Mouse (Mus musculus) kidney, postnatal 4 days (tissue): ENCODE measurements around the gene Fzd1.

Source experiments
- DNase-seq, 2 experiments: peaks; one replicate each; pipeline ENCODE4 v3.0.0; 2021; ENCODE audit warnings: mixed read lengths in 2 of 2

Gene Fzd1

DNA sequence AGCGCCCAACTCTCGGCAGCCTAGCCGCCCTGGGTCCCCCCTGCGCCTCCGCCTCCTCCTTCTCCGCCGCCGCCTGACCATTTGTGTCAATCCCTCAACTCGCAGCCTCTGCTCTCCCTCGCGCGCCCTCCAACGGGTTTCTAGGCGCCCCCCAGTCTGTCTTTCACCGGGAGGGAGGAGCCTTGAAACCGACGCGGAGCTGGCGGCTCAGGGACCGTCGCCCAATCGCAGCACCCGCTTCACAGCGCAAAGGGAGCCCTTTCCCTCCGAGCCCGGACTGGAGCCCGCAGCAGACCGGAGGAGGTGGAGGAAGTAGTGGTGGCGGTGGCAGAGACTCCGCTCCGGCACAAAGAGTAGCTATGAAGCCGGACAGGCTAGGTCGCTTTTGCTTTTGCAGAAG lies at the start of gene Fzd1:
Gene Fzd1 (minus strand): TSS at position 134 of the 400 bp plus-strand sequence.
- peak; percentile 94 to 97 for DNase-seq

DNA sequence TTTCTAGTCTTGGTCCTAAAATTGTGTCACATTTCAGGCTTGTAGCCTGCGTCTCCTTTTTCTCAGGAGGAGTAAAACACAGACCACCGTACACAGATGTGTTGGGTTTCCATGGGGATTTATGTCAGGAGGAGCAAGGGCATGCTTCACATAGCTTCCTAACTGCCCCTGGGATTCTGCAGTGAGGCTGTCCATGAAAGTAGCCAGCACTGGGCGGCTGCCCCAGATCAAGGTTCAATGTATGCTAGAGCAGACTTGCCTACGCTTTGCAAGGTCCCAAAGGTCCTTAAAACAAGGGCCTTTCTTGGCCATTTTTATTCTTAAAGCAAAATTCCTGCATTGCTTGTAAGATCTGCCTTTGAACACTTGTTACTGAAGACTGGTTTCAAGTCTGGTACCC lies 47.4 kb upstream of the Fzd1 start:
- DNase-seq: peak in 1 of 2 experiments; percentile 44

DNA sequence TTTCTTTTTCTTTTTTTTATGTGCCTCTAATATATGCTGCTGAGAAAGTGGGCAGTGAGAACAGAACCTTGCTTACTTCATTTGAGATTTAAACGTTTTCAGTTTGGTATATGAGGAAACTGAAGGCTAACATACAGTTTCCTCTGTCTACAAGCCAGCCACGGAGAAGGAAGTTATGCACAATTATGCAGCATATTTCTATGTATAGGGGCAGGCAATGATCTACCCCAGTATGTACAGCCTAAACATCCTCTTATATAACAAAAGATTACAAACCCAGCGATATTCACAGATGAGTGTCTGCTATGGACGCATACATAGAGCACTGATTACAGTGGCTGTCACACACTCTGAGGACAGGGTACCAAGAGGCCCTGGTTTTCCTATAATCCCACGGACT lies 45.9 kb upstream of the Fzd1 start:
- no peak for DNase-seq

DNA sequence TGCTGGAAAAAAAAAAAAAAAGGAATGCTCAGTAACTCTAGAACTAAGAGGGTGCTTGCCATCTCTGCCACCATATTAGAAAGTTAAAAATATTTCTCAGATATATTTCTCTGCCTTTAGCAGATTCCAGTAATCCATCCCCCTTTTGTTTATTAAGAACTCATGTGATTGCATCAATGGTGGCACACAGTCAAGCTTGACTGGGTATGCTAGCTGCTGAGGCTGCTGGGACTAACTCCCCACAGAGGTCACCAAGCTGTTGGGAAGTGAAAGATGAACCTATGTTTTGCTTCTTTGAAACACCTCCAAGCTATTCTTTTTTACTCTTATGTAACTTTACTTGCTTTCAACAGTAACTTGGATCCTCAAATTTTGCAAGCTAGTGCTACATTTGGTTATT lies 44.1 kb upstream of the Fzd1 start:
- no peak for DNase-seq

DNA sequence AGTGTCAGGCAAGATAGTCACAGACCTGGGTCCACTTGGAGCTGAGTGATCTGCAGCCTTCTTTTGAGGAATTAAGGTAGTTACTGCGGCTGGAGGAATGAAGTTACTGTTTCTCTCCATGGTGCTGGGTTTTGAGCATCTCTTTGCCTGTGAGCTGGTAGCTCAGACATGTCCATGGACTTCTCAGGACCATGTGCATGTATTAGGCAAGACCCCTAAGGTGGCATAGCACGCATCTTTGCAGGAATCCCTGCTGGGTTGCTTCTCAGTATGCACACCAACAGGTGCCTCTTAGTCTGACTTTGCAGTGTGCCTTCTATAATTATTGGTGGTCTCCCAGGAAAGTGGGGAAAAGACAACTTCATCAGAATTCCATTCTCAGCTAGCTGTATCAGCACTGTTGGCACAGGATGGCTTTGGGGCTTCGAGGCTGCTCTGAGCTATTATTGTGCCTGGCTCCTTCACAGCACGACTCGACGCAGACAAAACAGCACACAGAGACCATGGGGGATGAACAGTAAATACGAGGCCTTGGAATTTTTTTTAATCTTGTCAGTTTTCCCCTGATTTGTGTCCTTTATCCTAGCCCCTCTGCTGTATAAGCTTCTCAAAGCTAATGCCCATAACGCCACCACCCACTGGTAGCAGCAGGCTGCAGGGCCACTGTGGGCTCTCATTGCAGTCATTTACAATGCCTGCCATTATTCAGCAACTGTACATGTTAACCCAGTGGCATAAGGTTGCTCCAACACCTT lies 43.4 kb upstream of the Fzd1 start:
- DNase-seq: no peak

DNA sequence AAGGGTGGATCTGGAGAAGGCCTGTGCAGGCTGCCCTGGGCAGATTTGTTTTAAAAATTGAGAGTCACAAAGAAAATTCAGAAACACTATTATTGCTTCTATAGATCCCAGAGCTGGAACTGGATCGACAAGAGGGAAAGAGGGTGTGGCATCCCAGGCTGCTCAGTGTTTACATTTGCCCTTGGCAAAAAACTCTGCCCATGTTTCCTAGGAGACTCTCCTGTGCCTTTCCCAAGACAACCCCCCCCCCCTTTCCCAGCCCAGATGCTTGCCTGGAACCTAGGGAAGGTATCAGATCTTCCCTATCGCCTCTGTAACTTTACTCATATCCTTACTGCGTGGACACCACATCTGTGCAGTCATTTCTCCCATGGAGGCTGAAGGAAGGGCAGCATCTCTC lies 33.4 kb upstream of the Fzd1 start:
- DNase-seq: no peak

DNA sequence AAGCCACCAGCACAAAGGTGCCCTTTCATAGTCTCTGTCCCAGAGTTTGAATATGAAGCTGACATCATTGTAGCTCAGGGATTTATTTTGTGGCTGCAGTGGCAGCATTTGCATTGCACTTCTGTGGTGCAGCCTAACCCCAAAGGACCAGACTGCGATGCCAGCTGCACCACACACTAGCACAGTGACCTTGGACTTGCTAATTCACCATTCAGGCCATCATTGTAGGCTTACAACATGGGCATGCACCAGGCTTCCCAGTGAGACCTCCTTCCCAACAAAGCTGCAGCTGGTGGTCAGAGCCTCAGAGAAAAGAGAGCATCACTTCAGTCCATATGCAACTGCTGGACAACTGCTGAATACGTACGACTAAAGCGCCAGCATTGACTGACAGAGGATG lies 32.4 kb upstream of the Fzd1 start:
- no peak for DNase-seq

DNA sequence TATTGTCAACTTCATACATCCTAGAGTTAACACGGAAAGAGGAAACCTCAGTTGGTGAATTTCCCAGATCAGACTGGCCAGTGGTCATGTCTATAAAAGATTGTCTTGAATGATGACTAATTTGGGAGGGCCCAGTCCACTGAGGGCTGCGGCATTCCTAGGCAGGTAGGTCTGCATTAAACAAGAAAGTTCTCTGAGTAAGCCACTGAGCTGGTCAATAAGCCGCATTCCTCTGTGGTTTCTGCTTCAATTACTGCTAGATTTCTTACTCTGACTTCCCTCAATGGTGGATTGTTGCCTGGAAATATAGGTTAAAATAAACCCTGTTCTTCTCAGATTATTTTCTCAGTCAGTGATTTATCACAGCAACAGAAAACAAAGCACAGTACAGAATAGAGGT lies 30.6 kb upstream of the Fzd1 start:
- DNase-seq: no peak

DNA sequence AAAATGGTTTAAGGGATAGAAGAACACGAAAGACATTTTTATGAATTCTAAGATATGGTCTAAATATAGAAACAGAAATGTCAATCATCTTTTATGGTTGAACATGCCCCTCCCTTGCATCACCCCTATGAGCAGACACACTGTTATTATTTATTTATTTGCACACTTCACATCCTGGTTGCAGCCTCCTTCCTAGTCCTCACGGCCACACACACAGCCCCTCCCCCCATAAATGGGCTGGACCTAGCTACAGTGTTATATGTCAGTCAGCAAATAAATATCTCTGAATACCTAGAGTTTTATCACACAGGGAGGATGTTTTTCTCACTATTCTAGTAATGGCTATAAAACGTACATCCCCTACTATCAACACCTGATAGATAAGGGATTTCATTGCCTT lies 29.0 kb upstream of the Fzd1 start:
- DNase-seq: no peak

DNA sequence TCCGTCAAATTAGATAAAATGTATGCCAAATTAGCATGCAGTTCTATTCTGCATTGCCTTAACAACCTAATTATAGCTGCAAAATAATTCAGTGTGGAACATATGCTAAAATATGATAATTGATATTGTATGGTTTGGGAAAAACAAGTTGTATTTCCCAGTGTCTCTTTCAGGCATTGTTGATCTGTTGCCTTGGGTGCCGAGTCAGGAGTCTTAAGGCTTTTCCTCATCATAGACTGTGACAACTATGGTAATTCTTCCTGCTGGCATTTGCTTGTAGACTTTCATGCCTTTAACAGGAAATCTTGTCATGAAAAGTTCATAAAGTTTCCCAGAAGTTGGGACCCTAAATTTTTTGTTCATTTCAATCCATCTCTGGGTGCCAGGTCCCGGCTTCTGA lies 20.4 kb upstream of the Fzd1 start:
- DNase-seq: no peak

DNA sequence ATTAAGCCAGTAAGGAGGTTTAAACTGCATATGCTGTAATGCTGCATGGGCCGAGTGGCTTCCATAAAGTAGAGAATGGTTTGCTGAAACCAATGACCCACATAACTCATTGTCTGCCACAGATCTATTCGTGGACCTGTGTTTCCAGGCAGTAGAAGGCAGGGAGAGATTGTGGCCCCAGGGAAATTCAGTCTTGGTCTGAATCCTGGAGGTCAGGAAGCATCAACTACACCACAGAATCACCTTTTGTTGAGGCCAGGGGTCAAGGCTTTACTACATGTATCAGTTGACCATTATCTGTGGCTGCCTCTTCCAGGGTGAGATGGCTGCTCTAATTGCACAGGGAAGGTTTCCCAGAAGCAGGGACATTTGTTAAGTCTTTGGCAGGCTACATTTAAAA lies 18.7 kb upstream of the Fzd1 start:
- no peak for DNase-seq

DNA sequence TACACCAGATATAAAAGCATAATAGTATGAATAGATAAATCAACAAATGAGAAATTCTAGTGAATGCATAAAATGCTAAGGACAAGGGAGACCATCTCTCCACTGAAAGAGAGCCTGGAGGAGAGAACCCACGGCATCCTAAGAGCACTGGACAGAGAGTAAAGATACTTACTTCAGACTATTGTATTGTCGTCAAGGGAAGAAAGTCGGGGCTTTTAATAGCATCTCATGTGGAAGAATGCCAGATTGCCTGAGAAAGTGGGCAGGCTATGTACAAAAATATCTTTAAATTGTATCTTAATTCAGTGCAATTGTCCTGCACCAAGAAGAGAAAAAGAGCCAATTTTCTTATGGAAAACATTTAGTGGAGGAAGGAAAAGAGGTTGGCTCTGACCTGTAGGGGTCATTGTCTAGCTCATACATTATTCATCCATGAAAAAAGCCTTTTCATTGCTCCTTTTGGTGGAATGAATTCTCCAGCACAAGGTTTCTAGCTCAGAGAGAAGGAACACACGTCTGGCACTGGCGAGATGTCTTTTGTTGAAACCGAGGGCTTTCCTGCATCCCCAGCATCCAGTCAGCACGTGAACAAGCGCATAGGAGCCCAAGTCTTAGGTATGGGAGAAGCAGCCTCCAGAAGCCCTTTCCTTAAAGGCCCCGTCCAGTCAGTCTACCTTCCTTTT lies 15.4 kb upstream of the Fzd1 start:
- no peak for DNase-seq

DNA sequence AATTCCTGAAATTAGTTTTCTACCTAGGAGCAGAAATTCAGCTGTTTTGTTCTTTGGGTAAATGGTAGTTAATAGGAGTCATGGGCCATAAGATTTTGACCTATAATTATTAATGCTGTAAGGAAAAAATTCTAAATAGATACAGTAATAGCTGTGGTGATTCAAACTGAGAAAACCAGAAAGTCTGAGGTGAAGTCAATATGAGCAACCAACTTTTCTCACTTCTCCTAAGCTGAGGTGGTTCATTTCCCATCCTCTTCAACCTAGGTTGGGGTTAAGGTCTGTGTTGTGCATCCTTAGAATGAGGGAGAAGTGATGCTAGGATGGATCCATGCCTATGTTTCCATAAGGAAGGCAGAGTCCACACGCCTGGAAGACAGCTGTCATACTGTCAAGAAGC lies 12.8 kb upstream of the Fzd1 start:
- DNase-seq: no peak

DNA sequence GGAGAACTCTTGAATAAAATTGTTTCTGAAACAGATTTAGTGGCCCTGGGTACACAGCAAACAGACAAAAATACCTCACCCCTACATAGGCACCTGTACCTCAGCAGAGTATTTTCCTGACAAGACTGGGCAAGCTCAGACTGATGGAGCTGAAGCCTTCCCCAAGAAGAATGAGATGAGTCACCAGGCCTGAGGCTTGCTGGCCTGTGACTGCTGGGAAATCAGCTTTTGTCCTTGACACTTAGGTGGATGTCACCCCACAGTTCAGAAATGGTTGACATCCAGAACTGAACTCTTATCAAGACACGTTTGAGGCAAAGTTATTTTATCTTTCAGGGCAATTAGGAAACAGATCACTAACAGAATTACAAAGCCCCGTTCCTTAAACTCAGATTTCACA lies 10.1 kb upstream of the Fzd1 start:
- DNase-seq: no peak

DNA sequence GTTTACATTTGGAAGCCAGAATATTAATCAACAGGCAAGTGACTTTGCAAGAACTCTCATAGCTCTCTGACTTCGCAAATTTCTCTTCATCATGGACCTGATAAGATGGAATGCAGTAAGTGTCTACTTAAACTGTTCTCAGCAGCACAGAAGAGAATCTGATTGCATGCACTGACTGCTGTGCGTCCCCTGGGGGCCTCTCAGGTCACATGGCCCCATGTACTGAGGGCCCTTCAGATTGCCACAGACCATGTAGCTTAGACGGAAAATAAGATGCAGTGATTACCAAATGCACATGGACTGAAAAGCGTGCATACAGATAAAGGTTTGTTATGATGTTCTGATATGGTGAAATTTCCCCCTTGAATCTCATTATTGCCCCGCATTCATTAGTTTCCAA lies 8.9 kb upstream of the Fzd1 start:
- DNase-seq: no peak

DNA sequence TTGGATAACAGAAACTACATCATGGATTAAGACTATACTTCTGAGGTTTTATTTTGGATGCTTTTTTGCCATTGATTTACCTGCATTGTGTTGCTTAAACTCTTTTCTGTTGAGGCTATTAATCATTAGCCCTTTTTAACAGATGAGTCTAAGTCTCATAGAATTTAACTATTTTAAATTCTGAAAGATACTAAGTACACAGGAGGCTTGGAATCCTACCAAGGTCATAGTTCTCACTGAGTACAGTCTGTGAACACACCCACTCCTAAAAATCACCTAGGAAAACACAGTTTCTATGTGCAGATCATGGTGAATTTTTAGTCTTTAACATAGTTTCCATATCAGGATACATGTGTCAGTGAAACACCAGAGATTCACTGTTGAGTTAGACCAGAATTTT lies 4.1 kb upstream of the Fzd1 start:
- DNase-seq: no peak

DNA sequence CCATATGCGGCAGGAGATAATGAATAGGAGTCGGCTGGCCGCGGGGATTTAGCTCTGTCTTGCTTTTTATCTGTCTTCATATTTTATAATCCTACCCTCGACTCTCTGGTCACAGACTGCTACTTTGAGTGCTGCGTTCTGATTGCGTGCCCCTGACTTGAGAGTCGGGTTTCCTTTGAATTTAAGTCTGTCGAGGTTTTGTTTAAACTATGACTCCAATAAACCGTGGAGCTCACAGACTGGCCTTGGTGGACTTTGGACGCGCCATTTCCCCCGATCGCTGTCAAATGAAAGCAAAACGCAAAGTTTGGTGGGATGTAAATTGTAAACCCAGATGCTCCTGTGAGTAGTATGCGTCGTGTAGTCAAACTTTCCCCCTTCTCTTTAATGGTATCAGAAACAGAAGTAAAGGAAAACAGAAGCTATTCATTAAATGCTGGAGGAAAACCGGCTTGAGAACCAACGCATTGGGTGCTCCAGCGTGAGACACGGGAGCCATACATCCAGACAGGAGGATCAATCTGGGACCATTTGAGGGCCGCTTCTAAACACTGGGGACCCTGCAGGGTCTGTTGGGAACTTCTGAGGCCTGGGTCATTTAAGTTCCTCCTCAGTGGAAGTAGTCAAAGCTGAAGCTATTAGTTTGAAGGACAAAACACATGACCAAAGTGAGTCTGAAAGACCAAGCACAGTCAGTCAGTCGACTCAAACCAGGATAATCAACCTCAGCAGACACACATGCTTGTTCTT lies 671 bp upstream of the Fzd1 start:
- DNase-seq: no peak

DNA sequence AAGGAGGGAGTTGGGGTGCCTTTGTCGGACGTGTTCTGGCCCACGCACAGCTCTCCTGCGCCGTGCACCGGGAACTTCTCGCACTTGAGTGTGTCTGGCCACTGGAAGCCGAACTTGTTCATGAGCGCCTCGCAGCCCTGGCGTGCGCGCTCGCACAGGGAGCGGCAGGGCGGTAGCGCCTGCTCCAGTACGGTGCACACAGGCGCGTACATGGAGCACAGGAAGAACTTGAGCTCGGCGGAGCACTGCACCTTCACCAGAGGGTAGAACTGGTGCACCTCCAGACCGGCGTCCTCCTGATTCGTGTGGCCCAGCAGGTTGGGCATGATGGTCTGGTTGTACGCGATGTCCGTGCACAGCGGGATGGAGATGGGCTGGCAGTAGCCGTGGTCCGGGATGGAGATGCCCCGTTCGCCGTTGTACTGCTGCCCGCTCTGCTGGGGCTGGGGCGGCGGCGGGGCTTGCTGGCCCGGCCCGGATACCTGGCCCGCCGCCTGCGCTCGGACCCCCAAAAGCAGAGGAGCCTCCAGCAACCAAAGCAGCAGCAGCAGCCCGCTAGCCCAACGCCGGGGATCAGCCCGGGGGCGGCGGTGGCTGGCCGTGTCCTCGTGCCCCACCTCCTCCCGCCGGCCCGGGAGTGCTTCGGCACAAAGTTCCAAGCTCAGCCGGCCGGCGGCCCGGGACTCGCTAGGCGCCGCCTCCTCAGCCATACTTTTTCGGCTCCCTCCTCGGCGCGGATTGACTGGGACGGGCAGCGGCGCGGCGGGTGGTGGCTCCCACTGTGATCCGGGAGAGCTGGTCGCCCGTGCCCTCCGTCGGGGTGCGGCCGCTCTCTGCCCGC lies 744 bp downstream of the Fzd1 start:
- peak; percentile 78 to 88 for DNase-seq

DNA sequence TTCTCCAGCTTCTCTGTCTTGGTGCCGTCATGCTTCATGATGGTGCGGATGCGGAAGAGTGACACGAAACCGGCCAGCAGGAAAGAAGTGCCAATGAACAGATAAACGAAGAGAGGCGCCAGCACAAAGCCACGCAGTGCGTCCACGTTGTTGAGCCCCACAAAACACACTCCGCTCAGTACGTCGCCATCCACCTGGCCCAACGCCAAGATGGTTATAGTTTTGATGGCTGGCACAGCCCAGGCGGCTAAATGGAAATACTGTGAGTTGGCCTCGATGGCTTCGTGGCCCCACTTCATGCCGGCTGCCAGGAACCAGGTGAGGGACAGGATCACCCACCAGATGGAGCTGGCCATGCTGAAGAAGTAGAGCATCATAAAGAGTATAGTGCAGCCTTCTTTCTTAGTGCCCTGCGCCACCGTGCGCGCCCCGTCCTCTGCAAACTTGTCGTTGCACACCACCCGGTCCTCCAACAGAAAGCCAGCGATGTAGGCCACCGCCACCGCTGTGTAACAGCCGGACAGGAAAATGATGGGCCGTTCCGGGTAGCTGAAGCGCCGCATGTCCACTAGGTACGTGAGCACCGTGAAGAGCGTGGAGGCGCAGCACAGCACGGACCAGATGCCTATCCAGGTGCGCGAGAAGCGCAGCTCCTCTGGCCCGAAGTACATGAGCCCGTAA lies 1.7 kb downstream of the Fzd1 start:
- DNase-seq: peak; percentile 60 to 72

DNA sequence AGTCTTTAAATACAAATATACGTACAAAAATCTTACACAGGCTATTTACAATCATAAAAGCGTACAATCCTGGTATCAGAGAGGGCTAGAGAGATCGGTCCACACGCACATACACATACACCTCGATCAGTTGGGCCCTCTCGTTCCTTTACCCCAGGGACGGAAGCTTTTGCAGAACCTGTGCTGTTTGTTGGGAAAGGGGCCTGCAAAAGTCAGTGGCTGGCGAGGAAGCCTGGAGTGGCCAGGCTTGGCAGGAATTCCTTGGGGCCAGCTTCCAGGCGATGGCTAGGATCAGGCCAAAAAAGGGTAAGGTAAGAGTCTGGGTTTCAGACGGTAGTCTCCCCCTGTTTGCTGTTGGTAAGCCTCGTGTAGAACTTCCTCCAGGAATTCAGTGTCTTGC lies 2.5 kb downstream of the Fzd1 start:
- DNase-seq: no peak

DNA sequence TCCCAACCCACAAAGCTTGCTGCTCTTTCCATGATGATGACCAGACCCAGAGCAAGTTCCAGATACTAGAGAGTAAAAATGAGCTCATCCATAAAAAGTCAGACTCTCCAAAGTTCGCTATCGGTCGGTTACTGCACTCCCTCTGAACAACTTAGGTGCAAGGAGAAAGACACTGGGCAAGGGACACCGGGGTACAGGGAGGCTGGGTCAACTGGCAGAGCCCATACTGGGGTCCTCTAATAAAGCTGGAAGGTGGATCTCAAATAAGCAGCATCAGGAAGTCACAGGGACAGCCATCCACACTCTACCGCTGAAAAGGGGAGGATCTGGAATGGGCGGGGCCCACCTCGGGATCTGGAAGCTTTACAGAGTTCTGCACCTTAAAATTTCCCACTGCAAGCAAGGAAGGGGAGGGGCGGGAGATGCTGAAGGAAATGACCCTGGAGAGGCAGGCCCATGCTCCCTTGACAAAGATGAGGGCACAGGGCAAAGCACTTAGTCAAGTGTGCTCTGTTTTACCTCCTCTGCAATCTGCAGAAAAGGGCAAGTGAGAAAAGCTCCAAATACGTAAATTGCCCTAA lies 3.0 kb downstream of the Fzd1 start:
- DNase-seq: peak; percentile 49 to 62

DNA sequence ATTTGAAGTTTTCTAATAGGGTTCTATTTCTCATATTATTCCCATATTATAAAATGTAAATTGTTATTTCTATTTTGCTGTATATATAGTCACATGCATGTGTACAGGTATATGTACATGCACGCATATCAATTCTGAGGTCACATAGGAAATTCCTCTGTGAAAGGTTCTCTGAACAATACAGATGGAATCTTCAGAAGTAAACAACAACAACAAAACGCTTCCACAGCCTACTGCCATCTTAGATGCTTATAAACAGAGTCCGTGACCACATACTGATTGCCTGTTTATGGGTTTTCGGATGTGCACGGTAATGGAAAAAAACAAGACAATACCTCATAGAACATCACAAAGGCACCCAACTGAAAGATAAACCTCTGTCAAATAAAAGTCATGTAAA lies 4.7 kb downstream of the Fzd1 start:
- DNase-seq: no peak
